Mouse (Mus musculus): Measurements from ENCODE around the gene Micall1. TPM values are rescaled to one million over a fixed set of nuclear protein-coding genes. Genes with fewer than 3 reads are reported as not detected.

Gene Micall1
- 2.6 and 2.8 TPM in 2 replicates for polyA plus RNA-seq (2015; fragmentation: Nextera tagmentation; extraction: Ambion mirVana)

DNA sequence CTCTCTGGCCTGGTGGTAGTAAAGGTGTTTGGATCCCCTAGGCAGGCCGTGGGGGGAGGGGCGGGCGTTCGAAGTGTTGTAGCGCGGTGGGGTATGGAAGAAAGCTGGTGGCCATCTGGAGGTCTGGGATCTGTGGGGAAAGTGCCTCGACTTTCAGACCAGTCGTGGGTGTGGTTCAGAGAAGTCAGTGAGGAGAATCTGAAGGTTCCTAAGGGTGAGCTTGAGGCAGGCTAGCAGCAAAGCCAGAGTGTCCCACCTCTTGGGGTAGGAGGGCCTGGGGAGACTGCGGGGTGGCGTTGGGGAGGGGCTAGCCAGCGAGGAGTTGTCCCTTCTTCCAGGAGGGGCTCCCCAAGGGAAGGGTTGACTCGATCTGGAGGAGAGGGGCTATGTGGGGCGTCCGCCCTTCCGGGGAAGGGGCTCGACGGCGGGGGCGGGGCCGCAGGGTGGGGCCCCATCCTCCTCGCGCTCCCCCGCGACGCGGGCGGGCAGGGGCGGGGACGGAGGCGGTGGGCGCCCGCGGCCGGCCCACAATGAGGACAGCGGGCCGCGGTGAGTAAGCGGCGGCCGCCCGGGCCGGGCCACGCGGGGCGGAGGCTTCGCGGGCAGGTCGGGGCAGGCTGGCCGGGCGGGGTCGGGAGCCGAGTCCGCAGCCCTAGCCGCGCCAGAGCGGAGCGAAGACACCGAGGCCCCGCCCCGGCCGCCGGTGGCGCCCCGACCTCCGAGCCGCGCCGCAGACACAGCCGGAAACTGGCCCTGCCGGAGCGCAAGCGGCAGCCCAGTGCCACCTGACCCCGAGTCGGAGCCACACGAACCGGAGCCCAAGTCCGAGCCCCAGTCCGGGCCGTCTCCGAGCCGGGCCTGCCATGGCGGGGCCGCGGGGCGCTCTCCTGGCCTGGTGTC is at the start of gene Micall1:
Gene Micall1 (plus strand): TSS at position 478 of the 900 bp plus-strand sequence.

DNA sequence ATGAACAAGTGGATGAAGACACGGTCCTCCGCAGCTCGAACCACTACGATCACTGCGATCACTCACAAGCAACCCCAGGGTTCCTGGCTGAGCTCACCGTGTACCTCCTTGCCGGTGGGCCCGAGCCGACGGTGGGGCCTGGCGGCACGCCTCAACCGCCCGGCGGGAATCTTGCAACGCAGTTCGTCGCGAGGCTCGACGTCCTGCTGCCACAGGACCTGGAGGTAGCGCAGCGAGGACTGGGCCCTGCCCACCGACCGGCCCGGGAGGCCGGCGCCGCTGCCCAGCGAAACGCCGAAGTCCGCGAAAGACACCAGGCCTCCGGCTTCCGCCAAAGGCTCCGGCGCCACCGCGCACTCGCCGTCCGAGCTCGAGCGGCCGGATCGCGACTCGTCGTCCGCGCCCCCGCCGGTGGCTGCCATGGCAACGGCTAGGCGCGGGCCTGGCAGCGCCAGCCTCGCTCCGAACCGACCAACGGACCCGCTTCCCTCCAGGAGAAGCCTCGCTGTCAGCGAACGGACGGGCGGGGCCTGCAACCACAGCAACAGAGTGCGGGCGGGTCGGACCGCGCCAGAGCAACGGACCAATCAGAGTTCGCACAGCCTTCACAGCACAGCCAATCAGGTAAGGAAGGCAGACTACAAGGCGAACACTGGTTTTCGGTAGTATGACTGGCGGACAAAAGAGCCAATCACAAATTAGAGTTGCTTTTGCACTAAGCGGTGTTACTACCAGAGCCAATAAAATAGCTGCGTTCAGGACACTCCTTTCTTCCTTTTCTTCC is 46.1 kb upstream of the Micall1 start, which contains the start of gene Ankrd54:
Gene Ankrd54 (minus strand): TSS at position 518 of the 784 bp plus-strand sequence.

DNA sequence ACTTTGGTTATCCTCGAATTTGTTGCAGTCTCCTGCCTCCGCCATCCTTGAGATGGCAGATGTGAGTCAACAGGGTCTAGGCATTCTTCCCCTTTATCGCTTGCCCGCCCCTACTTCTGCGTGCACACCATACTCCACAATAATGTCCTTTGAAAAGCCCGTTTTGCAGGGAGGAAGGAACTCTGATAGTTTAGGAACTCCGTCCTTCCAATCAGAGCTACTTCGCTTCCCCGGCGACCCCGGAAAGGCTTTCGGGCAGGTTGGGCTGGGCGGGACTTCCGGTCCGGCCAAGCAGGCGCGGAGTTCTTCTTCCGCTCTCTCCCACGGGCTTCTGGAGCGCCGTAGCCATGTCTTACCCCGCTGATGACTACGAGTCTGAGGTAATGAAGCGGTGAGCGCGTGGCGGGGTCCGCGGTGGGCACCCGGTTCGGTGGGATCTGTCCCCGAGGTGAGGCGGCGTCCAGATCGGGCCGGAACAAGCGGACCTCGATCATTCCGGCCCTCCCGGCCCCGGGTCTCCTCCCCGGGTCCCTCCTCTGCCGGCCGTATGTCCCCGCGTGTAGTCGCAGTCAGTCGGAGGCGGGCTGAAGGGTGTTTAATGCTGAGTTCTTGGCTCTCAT is 33.7 kb upstream of the Micall1 start, which contains the start of gene Eif3l:
Gene Eif3l (plus strand): TSS at position 267 of the 620 bp plus-strand sequence.

DNA sequence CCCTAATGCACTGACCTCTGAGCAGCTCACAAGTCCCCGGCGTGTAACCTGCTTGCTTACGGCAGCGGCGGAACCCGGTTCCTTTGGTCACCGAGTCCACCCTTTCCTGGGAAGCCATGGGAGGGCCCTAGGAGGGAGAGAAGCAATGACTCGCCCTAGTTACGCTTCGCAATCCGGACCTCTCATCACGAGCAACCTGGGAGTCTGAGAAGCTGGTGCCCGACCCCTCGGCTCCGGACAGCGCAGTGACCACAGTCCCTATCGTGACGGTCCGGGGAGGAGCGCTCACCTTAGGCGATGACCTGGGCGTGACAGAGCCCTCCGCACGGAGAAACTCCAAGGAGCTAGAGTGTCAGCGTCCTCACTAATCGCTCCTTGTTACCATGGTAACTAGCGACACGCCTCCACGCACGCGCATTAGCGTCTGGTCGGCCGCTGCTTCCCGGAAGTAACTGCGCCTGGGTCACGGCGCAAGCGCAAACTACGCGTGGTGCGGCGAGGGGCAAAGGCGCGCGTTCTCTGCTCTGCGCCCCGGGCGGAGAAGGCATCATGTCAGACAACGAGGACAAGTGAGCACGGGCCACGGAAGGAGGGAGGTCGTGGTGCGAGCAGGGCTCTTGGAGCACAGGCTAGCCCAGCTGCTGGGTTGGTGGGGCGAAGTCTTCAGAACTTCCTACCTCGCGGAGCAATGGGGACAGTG is 32.3 kb downstream of the Micall1 start, which contains the start of the genes Polr2f and 1700088E04Rik:
Gene Polr2f (plus strand): TSS at position 144 of the 700 bp plus-strand sequence.
Gene 1700088E04Rik (minus strand): TSS at position 388 of the 700 bp plus-strand sequence.

DNA sequence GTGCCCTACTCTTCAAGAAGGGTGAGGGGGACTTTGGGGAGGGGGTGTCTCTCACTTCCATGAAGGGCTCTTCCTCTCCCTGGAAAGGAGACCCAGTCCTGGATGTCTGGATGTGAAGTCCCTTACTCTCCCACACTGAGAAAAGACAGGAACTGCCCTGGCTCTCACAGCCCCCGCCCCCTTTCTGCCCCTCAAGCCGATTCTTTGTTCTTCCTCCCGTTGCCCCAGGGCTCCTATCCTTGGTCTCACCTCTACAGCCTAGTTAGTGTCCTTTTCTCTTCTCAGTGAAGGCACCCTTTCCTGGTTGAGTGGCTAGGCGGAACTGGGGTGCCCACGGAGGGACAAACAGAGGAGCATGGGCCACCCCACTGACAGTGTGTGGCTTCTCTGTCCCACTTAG is 56.4 kb downstream of the Micall1 start, which contains the start of gene Sox10:
Gene Sox10 (minus strand): TSS at position 101 of the 400 bp plus-strand sequence.

Other genes with a start within 250 kb of the Micall1 start
- gene Gga1, start 231.7 kb upstream of the Micall1 start, polyA plus RNA-seq (2015; fragmentation: Nextera tagmentation; extraction: Ambion mirVana) = 20.4 and 24.6 TPM in 2 replicates
- 0.34 and 0.46 TPM in 2 replicates for gene Gm49510, start 209.2 kb upstream of the Micall1 start, polyA plus RNA-seq (2015; fragmentation: Nextera tagmentation; extraction: Ambion mirVana)
- gene Sh3bp1, start 209.1 kb upstream of the Micall1 start, polyA plus RNA-seq (2015; fragmentation: Nextera tagmentation; extraction: Ambion mirVana) = 17.5 and 24.0 TPM in 2 replicates
- gene Pdxp, start 195.0 kb upstream of the Micall1 start, polyA plus RNA-seq (2015; fragmentation: Nextera tagmentation; extraction: Ambion mirVana) = 5.4 and 6.1 TPM in 2 replicates
- gene Lgals1, start 182.2 kb upstream of the Micall1 start, polyA plus RNA-seq (2015; fragmentation: Nextera tagmentation; extraction: Ambion mirVana) = 444 and 544 TPM in 2 replicates
- 33.0 and 33.8 TPM in 2 replicates for gene Nol12, start 174.0 kb upstream of the Micall1 start, polyA plus RNA-seq (2015; fragmentation: Nextera tagmentation; extraction: Ambion mirVana)
- gene Triobp, start 161.2 kb upstream of the Micall1 start, polyA plus RNA-seq (2015; fragmentation: Nextera tagmentation; extraction: Ambion mirVana) = 14.7 and 17.5 TPM in 2 replicates
- gene H1f0, start 80.4 kb upstream of the Micall1 start, polyA plus RNA-seq (2015; fragmentation: Nextera tagmentation; extraction: Ambion mirVana) = 102 and 129 TPM in 2 replicates
- 0.18 TPM in 1 of 2 replicates, not detected in the other for gene Galr3, start 67.0 kb upstream of the Micall1 start, polyA plus RNA-seq (2015; fragmentation: Nextera tagmentation; extraction: Ambion mirVana)
- gene Ankrd54, start 46.0 kb upstream of the Micall1 start, polyA plus RNA-seq (2015; fragmentation: Nextera tagmentation; extraction: Ambion mirVana) = 57.8 and 63.1 TPM in 2 replicates
- gene Eif3l, start 33.7 kb upstream of the Micall1 start, polyA plus RNA-seq (2015; fragmentation: Nextera tagmentation; extraction: Ambion mirVana) = 108 and 112 TPM in 2 replicates
- 225 and 245 TPM in 2 replicates for gene Polr2f, start 32.1 kb downstream of the Micall1 start, polyA plus RNA-seq (2015; fragmentation: Nextera tagmentation; extraction: Ambion mirVana)
- 0.76 and 3.3 TPM in 2 replicates for gene 1700088E04Rik, start 32.4 kb downstream of the Micall1 start, polyA plus RNA-seq (2015; fragmentation: Nextera tagmentation; extraction: Ambion mirVana)
- not detected in 2 replicates for gene Sox10, start 56.3 kb downstream of the Micall1 start, polyA plus RNA-seq (2015; fragmentation: Nextera tagmentation; extraction: Ambion mirVana)
- gene Pick1, start 120.3 kb downstream of the Micall1 start, polyA plus RNA-seq (2015; fragmentation: Nextera tagmentation; extraction: Ambion mirVana) = 9.3 and 9.6 TPM in 2 replicates
- 0.10 TPM in 1 of 2 replicates, not detected in the other for gene Gm49486, start 120.5 kb downstream of the Micall1 start, polyA plus RNA-seq (2015; fragmentation: Nextera tagmentation; extraction: Ambion mirVana)
- 0.11 TPM in 1 of 2 replicates, not detected in the other for gene Slc16a8, start 145.9 kb downstream of the Micall1 start, polyA plus RNA-seq (2015; fragmentation: Nextera tagmentation; extraction: Ambion mirVana)
- gene Baiap2l2, start 176.6 kb downstream of the Micall1 start, polyA plus RNA-seq (2015; fragmentation: Nextera tagmentation; extraction: Ambion mirVana) = 0.43 and 1.6 TPM in 2 replicates
- 4.8 and 6.4 TPM in 2 replicates for gene Pla2g6, start 219.5 kb downstream of the Micall1 start, polyA plus RNA-seq (2015; fragmentation: Nextera tagmentation; extraction: Ambion mirVana)
- 2.9 and 3.0 TPM in 2 replicates for gene Maff, start 237.7 kb downstream of the Micall1 start, polyA plus RNA-seq (2015; fragmentation: Nextera tagmentation; extraction: Ambion mirVana)